Mouse (Mus musculus) liver, postnatal 0 days (tissue): ENCODE measurements around the gene 5730522E02Rik. TPM values are rescaled to one million over a fixed set of nuclear protein-coding genes. Genes with fewer than 3 reads are reported as not detected.

Experiments
- ATAC-seq: fragments of 200-750 bp; cut with Nextera tagmentation; 2 replicates; pipeline ENCODE4 v1.8.0; 2017; ENCODE audit warnings: mild to moderate bottlenecking, moderate library complexity
- DNase-seq: peaks from one replicate; pipeline ENCODE4 v3.0.0-alpha.2; 2016
- H3K27ac ChIP-seq: fragments of 300-500 bp; sonication (generic); 2 replicates; pipeline ENCODE4 v1.5.1; 2014; ENCODE audit warnings: antibody characterized with exemption, moderate library complexity, mild to moderate bottlenecking, low read depth
- H3K27me3 ChIP-seq: fragments of 300-500 bp; sonication (generic); 2 replicates; pipeline ENCODE4 v1.6.1; 2014; ENCODE audit warnings: low read length, control low read depth, mixed read lengths; ENCODE audit not compliant: insufficient read depth
- H3K36me3 ChIP-seq: fragments of 300-500 bp; sonication (generic); replicated peaks from 2 replicates; pipeline ENCODE4 v1.6.1; 2014; ENCODE audit warnings: mild to moderate bottlenecking, control low read depth, low read length, moderate library complexity, mixed read lengths; ENCODE audit not compliant: insufficient read depth
- H3K4me1 ChIP-seq: fragments of 300-500 bp; sonication (generic); 2 replicates; pipeline ENCODE4 v1.6.1; 2014; ENCODE audit warnings: antibody characterized with exemption, mild to moderate bottlenecking, control low read depth; ENCODE audit not compliant: insufficient read depth
- H3K4me2 ChIP-seq: fragments of 300-500 bp; sonication (generic); 2 replicates; pipeline ENCODE4 v1.6.1; 2014; ENCODE audit warnings: low read depth, mild to moderate bottlenecking, low read length, moderate library complexity, mixed read lengths
- H3K4me3 ChIP-seq: fragments of 300-500 bp; sonication (generic); 2 replicates; pipeline ENCODE4 v1.5.1; 2014; ENCODE audit warnings: low read depth, low read length
- H3K9ac ChIP-seq: fragments of 300-500 bp; sonication (generic); replicated peaks from 2 replicates; pipeline ENCODE4 v1.6.1; 2014; ENCODE audit warnings: mild to moderate bottlenecking, moderate library complexity
- H3K9me3 ChIP-seq: fragments of 300-500 bp; sonication (generic); 2 replicates; pipeline ENCODE4 v1.6.1; 2016; ENCODE audit warnings: mild to moderate bottlenecking, control low read depth, low read length, mixed read lengths
- CTCF ChIP-seq: sonication (generic); IDR thresholded peaks from 2 replicates; pipeline ENCODE4 v1.5.1; 2016; ENCODE audit warnings: antibody characterized with exemption, low read depth
- EP300 ChIP-seq: IDR thresholded peaks from 2 replicates; pipeline ENCODE4 v1.6.1; 2016; ENCODE audit warnings: antibody characterized with exemption, low read depth, mild to moderate bottlenecking
- WGBS: fragments of 180-500 bp; shearing (Covaris S2); extraction: QIAGEN DNeasy Blood & Tissue Kit; methylation state at CpG from one replicate; pipeline ENCODE4 v1.1.7; 2014; ENCODE audit not compliant: insufficient replicate concordance; 5-methylcytosine and 5-hydroxymethylcytosine counted together
- polyA plus RNA-seq: library from polyadenylated mRNA; unstranded; fragments of >200 nt; fragmentation: Nextera tagmentation; extraction: Ambion mirVana; gene quantifications from 2 replicates; pipeline ENCODE4 v1.2.1, GENCODE M21; 2015

The 5730522E02Rik gene
- polyA plus RNA-seq, 1 experiment from 2014 or later = 0.68 TPM

DNA sequence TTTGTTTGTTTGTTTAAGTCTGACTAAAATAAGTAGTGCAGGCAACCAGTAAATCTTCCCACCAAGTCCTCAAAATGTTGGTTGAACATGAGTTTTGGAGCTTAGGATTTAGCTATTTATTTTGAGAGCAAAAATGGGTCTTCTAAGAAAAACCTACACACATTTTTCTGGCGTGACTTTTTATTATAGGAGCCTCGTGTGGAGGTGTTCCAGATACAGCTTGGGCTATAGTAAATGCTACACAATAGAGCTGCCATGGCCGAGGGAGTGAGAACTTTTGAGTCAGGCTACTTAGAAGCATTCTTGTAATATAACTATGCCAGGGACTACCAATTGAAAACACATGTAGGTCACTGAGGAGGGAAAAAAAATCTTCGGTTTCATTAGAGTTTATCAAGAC is 540.5 kb downstream of the 5730522E02Rik start:
- Histone ChIP-seq H3K4me2 (no peak overlapping the region), H3K4me1 (no peaks in the 10 kb centered on the region), H3K36me3 (no peaks in the 10 kb centered on the region), H3K4me3 (no peak overlapping the region), H3K27ac (no peak overlapping the region), H3K9me3 (no peaks in the 10 kb centered on the region), H3K27me3 (no peaks in the 10 kb centered on the region), H3K9ac (no peak overlapping the region)
- DNase-seq (no peak), ATAC-seq (no peak)
- WGBS = 65% methylated on average over 4 of the region's 4 CpGs
- TF ChIP-seq EP300 (no peak), CTCF (no peak)

GRCm38 (mm10) chr11:25664562-25665104 is 545.9 kb downstream of the 5730522E02Rik start:
- no peak for ATAC-seq
- Histone ChIP-seq H3K4me2 (no peak overlapping the region), H3K4me1 (no peaks in the 10 kb centered on the region), H3K9ac (no peak overlapping the region), H3K4me3 (no peak overlapping the region), H3K9me3 (no peaks in the 10 kb centered on the region), H3K36me3 (no peaks in the 10 kb centered on the region), H3K27ac (no peak overlapping the region), H3K27me3 (no peaks in the 10 kb centered on the region)
- TF ChIP-seq CTCF (no peak), EP300 (no peak)
- no peak for DNase-seq
- WGBS = 57% methylated on average over 3 of the region's 3 CpGs

- H3K27me3 ChIP-seq = no peaks in the 10 kb centered on the region
- H3K9ac ChIP-seq = no peak overlapping the region
- ATAC-seq = no peak
- H3K4me2 ChIP-seq = no peak overlapping the region
- H3K9me3 ChIP-seq = no peaks in the 10 kb centered on the region
- no peak for DNase-seq
- no peak for TF ChIP-seq CTCF
- TF ChIP-seq EP300 = no peak
- no peak overlapping the region for H3K4me3 ChIP-seq
- H3K36me3 ChIP-seq = no peaks in the 10 kb centered on the region
- H3K4me1 ChIP-seq = no peaks in the 10 kb centered on the region
- H3K27ac ChIP-seq = no peak overlapping the region
- 68% methylated on average over 5 of the region's 5 CpGs for WGBS
These were observed 564.3 kb downstream of the 5730522E02Rik start for GRCm38 (mm10) chr11:25646282-25646681.

DNA sequence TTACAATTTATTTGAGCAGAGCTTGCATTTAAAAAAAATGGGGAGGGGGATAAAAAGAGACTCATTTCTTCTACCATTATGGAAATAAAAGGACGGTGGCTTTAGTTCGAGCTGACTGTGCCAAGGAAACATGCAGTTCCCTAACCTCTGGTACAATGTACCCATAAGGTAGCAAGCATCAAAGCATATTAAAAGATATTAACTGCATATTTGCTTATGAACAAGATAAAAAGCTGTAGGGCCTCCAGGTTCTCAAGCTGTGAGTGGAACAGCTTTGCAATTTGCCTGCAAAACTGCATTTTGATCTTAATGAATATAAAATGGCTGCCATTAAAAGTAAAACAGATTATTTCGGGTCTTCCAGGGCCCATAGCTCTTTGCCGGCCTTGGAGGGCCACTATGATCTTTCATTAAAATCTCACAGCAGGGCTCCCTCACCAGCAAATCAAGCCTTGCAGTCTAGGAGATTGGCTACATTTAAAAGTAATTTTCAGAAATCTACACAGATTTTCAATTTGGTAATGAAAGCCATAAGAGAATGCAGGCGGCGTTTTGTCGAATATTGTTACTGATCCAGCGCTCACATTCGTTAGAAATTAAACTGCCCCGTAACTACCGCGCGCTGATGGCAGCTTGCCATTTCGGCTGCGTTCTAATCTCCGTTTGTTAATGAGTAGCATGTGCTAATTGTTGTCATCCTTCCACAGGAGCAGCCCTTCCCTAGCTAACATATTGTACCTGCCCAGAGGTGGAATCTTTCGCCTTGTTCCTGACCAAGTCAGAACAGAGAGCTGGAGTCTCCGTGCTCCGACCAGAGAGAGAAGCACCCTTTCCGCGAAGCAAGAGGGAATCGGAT is 565.6 kb downstream of the 5730522E02Rik start:
- ATAC-seq (no peak), DNase-seq (no peak)
- Histone ChIP-seq H3K9ac (no peak overlapping the region), H3K4me3 (no peak overlapping the region), H3K9me3 (no peaks in the 10 kb centered on the region), H3K36me3 (no peaks in the 10 kb centered on the region), H3K4me2 (no peak overlapping the region), H3K27ac (no peak overlapping the region), H3K27me3 (no peaks in the 10 kb centered on the region), H3K4me1 (no peaks in the 10 kb centered on the region)
- 61% methylated on average over 22 of the region's 22 CpGs for WGBS
- no peak for TF ChIP-seq EP300
- TF ChIP-seq CTCF = no peak

DNA sequence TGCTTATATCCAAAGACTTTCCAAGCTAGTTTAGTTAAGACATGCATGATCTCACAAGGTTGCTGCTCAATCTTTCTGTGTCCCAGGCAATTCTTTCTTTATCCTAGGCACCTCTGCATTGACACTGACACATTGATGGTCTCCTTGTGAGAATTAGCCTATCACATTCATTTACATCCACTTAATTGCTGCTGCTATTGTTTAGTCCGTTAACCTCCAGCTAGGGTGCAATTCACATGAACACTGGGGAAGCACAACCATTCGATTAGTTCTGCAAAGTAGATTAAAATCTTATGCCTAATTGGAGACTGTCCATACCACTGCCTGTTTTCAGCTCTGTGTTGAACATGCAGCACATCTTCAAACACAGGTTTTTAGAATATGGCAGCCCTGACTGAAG is 603.7 kb downstream of the 5730522E02Rik start:
- 71% methylated on average over 2 of the region's 2 CpGs for WGBS
- H3K9ac ChIP-seq = no peak overlapping the region
- no peak overlapping the region for H3K4me2 ChIP-seq
- no peaks in the 10 kb centered on the region for H3K27me3 ChIP-seq
- no peaks in the 10 kb centered on the region for H3K4me1 ChIP-seq
- DNase-seq (no peak), ATAC-seq (no peak)
- H3K4me3 ChIP-seq = no peak overlapping the region
- no peaks in the 10 kb centered on the region for H3K36me3 ChIP-seq
- no peak overlapping the region for H3K27ac ChIP-seq
- TF ChIP-seq CTCF (no peak), EP300 (no peak)
- H3K9me3 ChIP-seq = no peaks in the 10 kb centered on the region

GRCm38 (mm10) chr11:25600030-25600429 is 610.5 kb downstream of the 5730522E02Rik start:
- Histone ChIP-seq H3K9ac (no peak overlapping the region), H3K4me3 (no peak overlapping the region), H3K4me1 (no peaks in the 10 kb centered on the region), H3K27ac (no peak overlapping the region), H3K4me2 (no peak overlapping the region), H3K9me3 (no peaks in the 10 kb centered on the region), H3K27me3 (no peaks in the 10 kb centered on the region), H3K36me3 (no peaks in the 10 kb centered on the region)
- WGBS = 76% methylated on average over 5 of the region's 5 CpGs
- no peak for DNase-seq
- TF ChIP-seq EP300 (no peak), CTCF (no peak)
- ATAC-seq = no peak
